Mouse (Mus musculus): ENCODE measurements around the gene Vwf. TPM values are rescaled to one million over a fixed set of nuclear protein-coding genes. Genes with fewer than 3 reads are reported as not detected.

The Vwf gene
- polyA plus RNA-seq, 1 experiment from 2014 or later, result 9.8 TPM

- Histone ChIP-seq H3K27ac (ENCODE audit: low read length) (no peak overlapping the region), H3K4me1 (ENCODE audit: control insufficient read depth, insufficient read depth, low read length) (peaks cover 4% of the 10 kb centered on the region; the same call in 1 of the 2 replicates), H3K9ac (replicated peaks; ENCODE audit: low read depth, low read length) (no peak overlapping the region), H3K9me3 (ENCODE audit: control insufficient read depth, low read depth, low read length) (no peaks in the 10 kb centered on the region), H3K27me3 (ENCODE audit: control insufficient read depth, insufficient read depth, low read length) (no peaks in the 10 kb centered on the region), H3K4me2 (replicated peaks; ENCODE audit: low read depth, low read length) (no peak overlapping the region), H3K36me3 (ENCODE audit: control insufficient read depth, insufficient read depth, low read length) (no peaks in the 10 kb centered on the region), H3K4me3 (ENCODE audit: low read depth, low read length) (no peak overlapping the region)
- WGBS, result 84% methylated on average over 5 of the region's 5 CpGs
- no peak for ATAC-seq (ENCODE audit: insufficient number of reproducible peaks, insufficient read depth, low FRiP score, low read depth)
Measured at GRCm38 (mm10) chr6:125534990-125535389, 11.6 kb upstream of the Vwf start.

- H3K27ac ChIP-seq (ENCODE audit: low read length), result no peak overlapping the region
- WGBS, result 87% methylated on average over 5 of the region's 5 CpGs
- no peak overlapping the region for H3K4me3 ChIP-seq (ENCODE audit: low read depth, low read length)
- H3K4me2 ChIP-seq (replicated peaks; ENCODE audit: low read depth, low read length), result no peak overlapping the region
- H3K9me3 ChIP-seq (ENCODE audit: control insufficient read depth, low read depth, low read length), result no peaks in the 10 kb centered on the region
- no peaks in the 10 kb centered on the region for H3K36me3 ChIP-seq (ENCODE audit: control insufficient read depth, insufficient read depth, low read length)
- no peaks in the 10 kb centered on the region for H3K27me3 ChIP-seq (ENCODE audit: control insufficient read depth, insufficient read depth, low read length)
- H3K9ac ChIP-seq (replicated peaks; ENCODE audit: low read depth, low read length), result no peak overlapping the region
- no peak for ATAC-seq (ENCODE audit: insufficient number of reproducible peaks, insufficient read depth, low FRiP score, low read depth)
- peaks cover 4% of the 10 kb centered on the region; the same call in 1 of the 2 replicates for H3K4me1 ChIP-seq (ENCODE audit: control insufficient read depth, insufficient read depth, low read length)
Measured at GRCm38 (mm10) chr6:125538469-125538868, 8.1 kb upstream of the Vwf start.

- 38% methylated on average over 8 of the region's 8 CpGs for WGBS
- no peak overlapping the region for H3K4me2 ChIP-seq (replicated peaks; ENCODE audit: low read depth, low read length)
- no peak overlapping the region for H3K27ac ChIP-seq (ENCODE audit: low read length)
- no peaks in the 10 kb centered on the region for H3K27me3 ChIP-seq (ENCODE audit: control insufficient read depth, insufficient read depth, low read length)
- no peak overlapping the region for H3K9ac ChIP-seq (replicated peaks; ENCODE audit: low read depth, low read length)
- H3K4me3 ChIP-seq (ENCODE audit: low read depth, low read length), result no peak overlapping the region
- no peaks in the 10 kb centered on the region for H3K36me3 ChIP-seq (ENCODE audit: control insufficient read depth, insufficient read depth, low read length)
- peaks cover 4% of the 10 kb centered on the region for H3K4me1 ChIP-seq (ENCODE audit: control insufficient read depth, insufficient read depth, low read length)
- no peaks in the 10 kb centered on the region for H3K9me3 ChIP-seq (ENCODE audit: control insufficient read depth, low read depth, low read length)
- peak; percentile 63; the same call in 1 of the 2 replicates for ATAC-seq (ENCODE audit: insufficient number of reproducible peaks, insufficient read depth, low FRiP score, low read depth)
Measured at GRCm38 (mm10) chr6:125539423-125539822, 7.2 kb upstream of the Vwf start.

- WGBS, result 80% methylated on average over 10 of the region's 10 CpGs
- Histone ChIP-seq H3K9me3 (ENCODE audit: control insufficient read depth, low read depth, low read length) (no peaks in the 10 kb centered on the region), H3K36me3 (ENCODE audit: control insufficient read depth, insufficient read depth, low read length) (no peaks in the 10 kb centered on the region), H3K4me1 (ENCODE audit: control insufficient read depth, insufficient read depth, low read length) (peaks cover 4% of the 10 kb centered on the region), H3K27me3 (ENCODE audit: control insufficient read depth, insufficient read depth, low read length) (no peaks in the 10 kb centered on the region), H3K4me2 (replicated peaks; ENCODE audit: low read depth, low read length) (no peak overlapping the region), H3K9ac (replicated peaks; ENCODE audit: low read depth, low read length) (no peak overlapping the region), H3K4me3 (ENCODE audit: low read depth, low read length) (no peak overlapping the region), H3K27ac (ENCODE audit: low read length) (no peak overlapping the region)
- ATAC-seq (ENCODE audit: insufficient number of reproducible peaks, insufficient read depth, low FRiP score, low read depth), result no peak
Measured at GRCm38 (mm10) chr6:125540199-125540598, 6.4 kb upstream of the Vwf start.

GRCm38 (mm10) chr6:125540826-125541225 is 5.7 kb upstream of the Vwf start:
- Histone ChIP-seq H3K27ac (ENCODE audit: low read length) (no peak overlapping the region), H3K9ac (replicated peaks; ENCODE audit: low read depth, low read length) (no peak overlapping the region), H3K9me3 (ENCODE audit: control insufficient read depth, low read depth, low read length) (no peaks in the 10 kb centered on the region), H3K36me3 (ENCODE audit: control insufficient read depth, insufficient read depth, low read length) (no peaks in the 10 kb centered on the region), H3K4me1 (ENCODE audit: control insufficient read depth, insufficient read depth, low read length) (peaks cover 4% of the 10 kb centered on the region), H3K4me2 (replicated peaks; ENCODE audit: low read depth, low read length) (no peak overlapping the region), H3K27me3 (ENCODE audit: control insufficient read depth, insufficient read depth, low read length) (no peaks in the 10 kb centered on the region), H3K4me3 (ENCODE audit: low read depth, low read length) (no peak overlapping the region)
- ATAC-seq (ENCODE audit: insufficient number of reproducible peaks, insufficient read depth, low FRiP score, low read depth), result no peak
- 91% methylated on average over 6 of the region's 6 CpGs for WGBS

GRCm38 (mm10) chr6:125541296-125541695 is 5.3 kb upstream of the Vwf start:
- ATAC-seq (ENCODE audit: insufficient number of reproducible peaks, insufficient read depth, low FRiP score, low read depth), result no peak
- H3K9me3 ChIP-seq (ENCODE audit: control insufficient read depth, low read depth, low read length), result no peaks in the 10 kb centered on the region
- H3K27me3 ChIP-seq (ENCODE audit: control insufficient read depth, insufficient read depth, low read length), result no peaks in the 10 kb centered on the region
- H3K4me1 ChIP-seq (ENCODE audit: control insufficient read depth, insufficient read depth, low read length), result peaks cover 4% of the 10 kb centered on the region
- no peak overlapping the region for H3K9ac ChIP-seq (replicated peaks; ENCODE audit: low read depth, low read length)
- H3K27ac ChIP-seq (ENCODE audit: low read length), result no peak overlapping the region
- H3K36me3 ChIP-seq (ENCODE audit: control insufficient read depth, insufficient read depth, low read length), result no peaks in the 10 kb centered on the region
- H3K4me3 ChIP-seq (ENCODE audit: low read depth, low read length), result no peak overlapping the region
- H3K4me2 ChIP-seq (replicated peaks; ENCODE audit: low read depth, low read length), result no peak overlapping the region
- 79% methylated on average over 6 of the region's 6 CpGs for WGBS

GRCm38 (mm10) chr6:125548406-125548805 is 1.8 kb downstream of the Vwf start:
- no peaks in the 10 kb centered on the region for H3K27me3 ChIP-seq (ENCODE audit: control insufficient read depth, insufficient read depth, low read length)
- 69% methylated on average over 10 of the region's 10 CpGs for WGBS
- no peak overlapping the region for H3K9ac ChIP-seq (replicated peaks; ENCODE audit: low read depth, low read length)
- H3K27ac ChIP-seq (ENCODE audit: low read length), result no peak overlapping the region
- H3K4me1 ChIP-seq (ENCODE audit: control insufficient read depth, insufficient read depth, low read length), result no peaks in the 10 kb centered on the region; the same call in 1 of the 2 replicates
- H3K4me3 ChIP-seq (ENCODE audit: low read depth, low read length), result no peak overlapping the region
- H3K36me3 ChIP-seq (ENCODE audit: control insufficient read depth, insufficient read depth, low read length), result no peaks in the 10 kb centered on the region
- no peak for ATAC-seq (ENCODE audit: insufficient number of reproducible peaks, insufficient read depth, low FRiP score, low read depth)
- H3K4me2 ChIP-seq (replicated peaks; ENCODE audit: low read depth, low read length), result no peak overlapping the region
- H3K9me3 ChIP-seq (ENCODE audit: control insufficient read depth, low read depth, low read length), result no peaks in the 10 kb centered on the region

- ATAC-seq (ENCODE audit: insufficient number of reproducible peaks, insufficient read depth, low FRiP score, low read depth), result no peak
- 69% methylated on average over 5 of the region's 5 CpGs for WGBS
- no peaks in the 10 kb centered on the region for H3K9me3 ChIP-seq (ENCODE audit: control insufficient read depth, low read depth, low read length)
- H3K27me3 ChIP-seq (ENCODE audit: control insufficient read depth, insufficient read depth, low read length), result no peaks in the 10 kb centered on the region
- no peak overlapping the region for H3K4me2 ChIP-seq (replicated peaks; ENCODE audit: low read depth, low read length)
- no peaks in the 10 kb centered on the region for H3K4me1 ChIP-seq (ENCODE audit: control insufficient read depth, insufficient read depth, low read length)
- no peaks in the 10 kb centered on the region for H3K36me3 ChIP-seq (ENCODE audit: control insufficient read depth, insufficient read depth, low read length)
- no peak overlapping the region for H3K27ac ChIP-seq (ENCODE audit: low read length)
- H3K4me3 ChIP-seq (ENCODE audit: low read depth, low read length), result no peak overlapping the region
- no peak overlapping the region for H3K9ac ChIP-seq (replicated peaks; ENCODE audit: low read depth, low read length)
Measured at GRCm38 (mm10) chr6:125550172-125550571, 3.6 kb downstream of the Vwf start.

GRCm38 (mm10) chr6:125552760-125553159 is 6.2 kb downstream of the Vwf start:
- ATAC-seq (ENCODE audit: insufficient number of reproducible peaks, insufficient read depth, low FRiP score, low read depth), result no peak
- Histone ChIP-seq H3K36me3 (ENCODE audit: control insufficient read depth, insufficient read depth, low read length) (no peaks in the 10 kb centered on the region), H3K27ac (ENCODE audit: low read length) (no peak overlapping the region)

More at GRCm38 (mm10) chr6:125552760-125553159, 6.2 kb downstream of the Vwf start:
- H3K4me1 ChIP-seq (ENCODE audit: control insufficient read depth, insufficient read depth, low read length), result no peaks in the 10 kb centered on the region
- 57% methylated on average over 6 of the region's 6 CpGs for WGBS
- no peak overlapping the region for H3K9ac ChIP-seq (replicated peaks; ENCODE audit: low read depth, low read length)
- H3K4me2 ChIP-seq (replicated peaks; ENCODE audit: low read depth, low read length), result no peak overlapping the region
- no peaks in the 10 kb centered on the region for H3K27me3 ChIP-seq (ENCODE audit: control insufficient read depth, insufficient read depth, low read length)
- H3K9me3 ChIP-seq (ENCODE audit: control insufficient read depth, low read depth, low read length), result no peaks in the 10 kb centered on the region
- no peak overlapping the region for H3K4me3 ChIP-seq (ENCODE audit: low read depth, low read length)
